Mouse (Mus musculus) cerebellum, adult 2 months (tissue): ENCODE results near the gene Palld.

Experiments used
- CTCF ChIP-seq: fragments of 200-500 bp; IDR thresholded peaks from 2 replicates; pipeline ENCODE4 v1.5.1; 2011; ENCODE audit warnings: low read depth, mild to moderate bottlenecking, control low read depth, low read length, moderate library complexity, borderline replicate concordance; ENCODE audit not compliant: insufficient read depth
- POLR2A ChIP-seq: fragments of 200-500 bp; IDR thresholded peaks from 2 replicates; pipeline ENCODE4 v1.6.1; 2011; ENCODE audit warnings: low read length, control low read depth, borderline replicate concordance; ENCODE audit not compliant: insufficient read depth

GRCm38 (mm10) chr8:61919145-61919788, 16.8 kb upstream of the Palld start:
- TF ChIP-seq CTCF, result no peak
- TF ChIP-seq POLR2A, result no peak
